Mouse (Mus musculus) lung, adult 2 months (tissue): ENCODE data around the gene Iqca. TPM values are rescaled to one million over a fixed set of nuclear protein-coding genes. Genes with fewer than 3 reads are reported as not detected.
A peak's percentile ranks its signal among the peaks of the same experiment; 100 is the strongest.

Source experiments
- DNase-seq: peaks from one replicate; pipeline ENCODE4 v3.0.0; 2022
- H3K4me1 ChIP-seq: fragments of 200-500 bp; 2 replicates; pipeline ENCODE4 v1.6.1; 2011; ENCODE audit warnings: low read length; ENCODE audit not compliant: control insufficient read depth, insufficient read depth
- H3K4me3 ChIP-seq: fragments of 200-500 bp; replicated peaks from 2 replicates; pipeline ENCODE3; 2011; ENCODE audit warnings: low read depth, mild to moderate bottlenecking, control low read depth, low read length; ENCODE audit errors: extremely low read depth
- CTCF ChIP-seq: fragments of 200-500 bp; IDR thresholded peaks from 2 replicates; pipeline ENCODE4 v1.5.1; 2011; ENCODE audit warnings: mild to moderate bottlenecking, low read length, control low read depth; ENCODE audit not compliant: insufficient read depth
- POLR2A ChIP-seq: fragments of 200-500 bp; IDR thresholded peaks from 2 replicates; pipeline ENCODE4 v1.6.1; 2011; ENCODE audit warnings: low read depth, mild to moderate bottlenecking, control low read depth, low read length, borderline replicate concordance; ENCODE audit errors: extremely low read depth
- WGBS: fragments of 180-500 bp; shearing (Covaris S2); methylation state at CpG from one replicate; pipeline ENCODE4 v1.1.7; 2018; 5-methylcytosine and 5-hydroxymethylcytosine counted together
- polyA plus RNA-seq: library from polyadenylated mRNA; depleted of rRNA; stranded (reverse); fragments of >200 nt; gene quantifications from 2 replicates; pipeline ENCODE4 v1.2.3, GENCODE M21; 2012

The Iqca gene
- polyA plus RNA-seq, 1 experiment: 4.1 TPM

- Histone ChIP-seq H3K4me1 (no peaks in the 10 kb centered on the region), H3K4me3 (no peak overlapping the region)
- no peak for DNase-seq
- WGBS: 84% methylated on average over 2 of the region's 2 CpGs
- no peak for TF ChIP-seq CTCF
- TF ChIP-seq POLR2A: no peak
Measured at GRCm38 (mm10) chr1:90076291-90076690, 76.9 kb downstream of the Iqca start.

DNA sequence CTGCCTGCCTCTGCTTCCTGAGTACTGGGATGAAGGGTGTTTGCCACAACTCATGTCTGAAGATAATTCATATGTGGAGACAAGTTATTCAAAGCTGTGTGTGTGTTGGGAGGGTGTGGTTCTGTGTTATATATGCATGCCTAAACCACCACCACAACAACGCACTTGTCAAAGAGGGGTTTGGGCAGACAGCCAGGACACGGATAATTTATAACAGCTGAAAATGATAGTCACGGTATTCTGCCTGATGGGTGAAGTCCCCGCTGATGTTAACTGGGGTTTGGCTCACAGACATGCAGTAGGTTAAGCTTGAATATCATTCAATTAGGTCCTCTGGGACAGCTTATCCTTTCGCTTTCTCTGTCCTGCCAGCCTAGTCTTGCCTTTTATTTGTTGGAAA is 78.4 kb downstream of the Iqca start:
- Histone ChIP-seq H3K4me1 (no peaks in the 10 kb centered on the region), H3K4me3 (no peak overlapping the region)
- TF ChIP-seq POLR2A: no peak
- no peak for TF ChIP-seq CTCF
- WGBS: 62% methylated on average over 5 of the region's 5 CpGs
- no peak for DNase-seq

- no peaks in the 10 kb centered on the region for H3K4me1 ChIP-seq
- no peak overlapping the region for H3K4me3 ChIP-seq
- whole genome bisulfite sequencing: 66% methylated on average over 13 of the region's 13 CpGs
- TF ChIP-seq CTCF (no peak), POLR2A (no peak)
- DNase-seq: no peak
Measured at GRCm38 (mm10) chr1:90071812-90072580, 81.2 kb downstream of the Iqca start.

- Histone ChIP-seq H3K4me3 (no peak overlapping the region), H3K4me1 (no peaks in the 10 kb centered on the region)
- TF ChIP-seq POLR2A (no peak), CTCF (no peak)
- WGBS: 21% methylated on average over 7 of the region's 7 CpGs
- DNase-seq: peak; percentile 39
Measured at GRCm38 (mm10) chr1:90060599-90060998, 92.6 kb downstream of the Iqca start.

DNA sequence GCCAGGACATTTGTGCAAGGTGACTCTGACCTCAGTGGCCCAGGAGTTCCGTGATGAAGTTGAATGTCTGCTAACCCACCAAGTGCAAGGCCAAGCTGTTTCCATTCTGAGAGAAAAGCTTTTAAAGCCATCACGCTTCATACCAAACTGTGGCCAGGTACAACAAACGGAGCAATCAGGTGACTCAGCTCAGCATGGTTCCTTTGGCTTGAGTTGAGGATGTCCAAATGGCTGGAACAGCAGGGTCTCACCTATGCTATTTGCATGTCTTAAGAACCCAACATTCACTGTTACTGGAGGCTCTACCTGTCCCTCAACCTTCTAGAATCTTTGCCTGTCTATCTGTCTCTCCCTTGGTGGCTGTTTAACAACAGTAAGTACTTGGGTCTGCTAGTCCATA is 93.1 kb downstream of the Iqca start:
- no peak for DNase-seq
- TF ChIP-seq CTCF (no peak), POLR2A (no peak)
- Histone ChIP-seq H3K4me1 (no peaks in the 10 kb centered on the region), H3K4me3 (no peak overlapping the region)
- 72% methylated on average over 3 of the region's 3 CpGs for whole genome bisulfite sequencing

DNA sequence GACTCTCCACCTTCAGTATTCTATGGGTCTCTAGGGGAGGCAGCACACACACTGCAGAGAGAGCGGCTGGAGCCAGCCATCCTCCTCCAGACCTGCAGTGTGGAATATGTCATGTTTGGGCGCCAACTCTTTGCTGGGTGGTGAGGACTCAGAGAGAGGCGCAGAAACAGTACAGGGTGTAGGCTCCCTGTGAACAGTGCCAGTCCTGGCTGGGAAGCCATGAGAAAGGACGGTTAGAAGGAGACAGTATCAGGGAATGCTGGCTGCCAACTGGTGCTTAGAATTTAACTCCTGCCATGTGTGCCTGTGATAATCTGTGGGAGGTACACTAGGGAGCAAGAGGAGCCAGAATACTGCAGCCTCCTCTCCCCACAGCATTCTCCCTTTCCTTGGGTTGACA is 98.2 kb downstream of the Iqca start:
- 0 out of 2 replicates have a peak, but pooled peaks cover 2% of the 10 kb centered on the region for H3K4me1 ChIP-seq
- H3K4me3 ChIP-seq: no peak overlapping the region
- no peak for TF ChIP-seq CTCF
- no peak for TF ChIP-seq POLR2A
- no peak for DNase-seq
- 87% methylated on average over 4 of the region's 4 CpGs for WGBS

GRCm38 (mm10) chr1:90051347-90051746 is 101.9 kb downstream of the Iqca start:
- no peak for DNase-seq
- TF ChIP-seq POLR2A (no peak), CTCF (peak; percentile 30)
- 12% methylated on average over 5 of the region's 5 CpGs for WGBS
- 0 out of 2 replicates have a peak, but pooled peaks cover 2% of the 10 kb centered on the region for H3K4me1 ChIP-seq
- no peak overlapping the region for H3K4me3 ChIP-seq

DNA sequence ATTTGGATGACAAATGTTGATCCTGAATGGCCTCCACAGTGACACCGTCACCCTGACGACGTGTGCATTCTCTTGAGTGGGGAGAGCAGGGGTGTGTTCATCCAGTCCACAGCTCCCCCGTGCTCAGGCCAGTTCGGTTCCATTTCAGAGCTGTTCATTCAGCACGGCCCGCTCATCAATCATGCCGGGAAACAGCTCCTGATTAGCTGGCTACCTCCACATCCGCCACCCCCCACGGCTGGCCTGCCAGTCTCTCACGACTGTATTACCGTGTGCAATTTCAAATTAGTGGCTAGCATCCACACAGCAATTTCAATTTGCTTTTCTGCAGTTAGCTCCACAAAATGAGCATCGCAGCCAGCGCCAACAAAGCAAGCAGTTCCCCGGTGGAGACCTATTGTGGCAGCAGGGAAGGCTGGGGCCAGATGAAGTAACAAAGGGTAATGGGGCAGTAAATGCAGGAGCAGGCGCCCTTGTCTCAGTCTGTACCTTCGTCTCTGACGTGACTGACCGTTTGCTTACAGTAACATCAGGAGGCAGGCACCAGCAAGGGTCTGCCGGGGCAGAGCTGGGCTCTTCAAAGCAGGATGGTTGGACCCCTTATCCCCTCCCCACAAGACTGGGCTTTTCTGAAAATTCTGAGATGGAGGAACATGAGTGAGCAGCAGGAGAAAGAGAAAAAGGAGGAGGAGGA is 103.0 kb downstream of the Iqca start:
- DNase-seq: no peak
- 28% methylated on average over 20 of the region's 20 CpGs for WGBS
- TF ChIP-seq POLR2A (no peak), CTCF (no peak)
- Histone ChIP-seq H3K4me3 (no peak overlapping the region), H3K4me1 (0 out of 2 replicates have a peak, but pooled peaks cover 2% of the 10 kb centered on the region)

GRCm38 (mm10) chr1:90028305-90028704 is 124.9 kb downstream of the Iqca start:
- H3K4me1 ChIP-seq: no peaks in the 10 kb centered on the region
- TF ChIP-seq POLR2A (no peak), CTCF (no peak)
- H3K4me3 ChIP-seq: no peak overlapping the region
- DNase-seq: no peak
- 66% methylated on average over 2 of the region's 2 CpGs for WGBS
